Mouse (Mus musculus) right cerebral cortex, postnatal 25 days (tissue): ENCODE measurements at regions not wholly inside any gene's neighbourhood (a gene's known extent, or its start where the extent isn't known, plus 50 kb on each side); places are given as distances from the start of the nearest gene placed in this dataset.

ENCODE experiments used
- DNase-seq: peaks from one replicate; pipeline ENCODE4 v3.0.0; 2022

- peak; percentile 5 for DNase-seq
These were observed 65.2 kb upstream of the Slc22a22 start for GRCm38 (mm10) chr15:57542630-57543029.

GRCm38 (mm10) chr15:57535514-57535913 is 58.1 kb upstream of the Slc22a22 start:
- no peak for DNase-seq
